Mouse (Mus musculus) myocyte (in vitro differentiated cells): ENCODE measurements around the gene Ube2m.
"Not testable (repeated sequence)": the region's sequence is repeated elsewhere in the genome, so short reads cannot be mapped to it uniquely, and the experiment has no call there.

Source experiments
- E2F4 ChIP-seq: IDR thresholded peaks from one replicate; pipeline ENCODE4 v1.6.1; 2011; ENCODE audit warnings: mild to moderate bottlenecking, control low read depth, moderate library complexity; ENCODE audit not compliant: insufficient read depth
- MAX ChIP-seq: IDR thresholded peaks from one replicate; pipeline ENCODE4 v1.6.1; 2011; ENCODE audit warnings: low read depth, mild to moderate bottlenecking, control low read depth
- MYOG ChIP-seq, 3 experiments: IDR thresholded peaks; one replicate each; pipeline ENCODE4 v1.6.1; 2011; ENCODE audit warnings: control low read depth in 2 of 3, low read depth in 2 of 3, mild to moderate bottlenecking in 2 of 3; ENCODE audit not compliant: insufficient read length in 2 of 3, control insufficient read depth in 1 of 3, insufficient read depth in 1 of 3
- POLR2A ChIP-seq: IDR thresholded peaks from one replicate; pipeline ENCODE4 v1.6.1; 2011; ENCODE audit warnings: low read depth, mild to moderate bottlenecking, control low read depth, moderate library complexity; ENCODE audit not compliant: insufficient read length
- POLR2AphosphoS2 ChIP-seq: IDR thresholded peaks from one replicate; pipeline ENCODE4 v1.6.1; 2011; ENCODE audit warnings: low read depth, control low read depth; ENCODE audit not compliant: insufficient read length
- TCF12 ChIP-seq: IDR thresholded peaks from one replicate; pipeline ENCODE4 v1.6.1; 2011; ENCODE audit warnings: mild to moderate bottlenecking, control low read depth; ENCODE audit not compliant: poor library complexity, insufficient read depth, severe bottlenecking
- USF1 ChIP-seq: IDR thresholded peaks from one replicate; pipeline ENCODE4 v1.6.1; 2011; ENCODE audit warnings: low read depth, mild to moderate bottlenecking, control low read depth, moderate library complexity

- TF ChIP-seq USF1; POLR2AphosphoS2; POLR2A; E2F4; MAX; TCF12; MYOG (IDR thresholded peaks at IDR 0.05; ENCODE audit: control insufficient read depth in 1 of 3, insufficient read depth in 1 of 3, insufficient read length in 2 of 3, low read depth in 2 of 3): not testable (repeated sequence)
Measured at GRCm38 (mm10) chr7:13063399-13063798, 25.3 kb upstream of the Ube2m start.
